Mouse (Mus musculus) gonadal fat pad, adult 2 months (tissue): ENCODE measurements around the gene Ezh1. TPM values are rescaled to one million over a fixed set of nuclear protein-coding genes. Genes with fewer than 3 reads are reported as not detected.

Experiments used
- DNase-seq: peaks from one replicate; pipeline ENCODE4 v3.0.0-alpha.2; 2012; ENCODE audit warnings: low read depth
- polyA plus RNA-seq: library from polyadenylated mRNA; depleted of rRNA; stranded (reverse); fragments of >200 nt; gene quantifications from 2 replicates; pipeline ENCODE4 v1.2.3, GENCODE M21; 2012

The Ezh1 gene
- polyA plus RNA-seq, 1 experiment: 46.5 TPM

DNA sequence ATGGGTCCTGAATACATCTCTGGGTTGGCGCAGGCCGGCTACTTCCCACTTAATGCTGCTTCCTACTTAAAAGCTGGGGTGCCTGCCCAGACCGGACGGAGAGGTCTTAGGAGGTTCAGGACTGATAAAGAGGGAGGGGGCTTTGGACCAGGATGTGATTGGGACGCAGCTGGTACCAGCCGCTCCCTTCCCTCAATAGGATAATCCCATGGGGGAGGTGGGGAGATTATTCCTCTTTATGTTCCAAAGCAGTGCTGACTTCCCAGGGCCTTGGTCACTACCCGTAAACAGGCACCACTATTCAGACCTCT is 20.4 kb upstream of the Ezh1 start:
- no peak for DNase-seq

DNA sequence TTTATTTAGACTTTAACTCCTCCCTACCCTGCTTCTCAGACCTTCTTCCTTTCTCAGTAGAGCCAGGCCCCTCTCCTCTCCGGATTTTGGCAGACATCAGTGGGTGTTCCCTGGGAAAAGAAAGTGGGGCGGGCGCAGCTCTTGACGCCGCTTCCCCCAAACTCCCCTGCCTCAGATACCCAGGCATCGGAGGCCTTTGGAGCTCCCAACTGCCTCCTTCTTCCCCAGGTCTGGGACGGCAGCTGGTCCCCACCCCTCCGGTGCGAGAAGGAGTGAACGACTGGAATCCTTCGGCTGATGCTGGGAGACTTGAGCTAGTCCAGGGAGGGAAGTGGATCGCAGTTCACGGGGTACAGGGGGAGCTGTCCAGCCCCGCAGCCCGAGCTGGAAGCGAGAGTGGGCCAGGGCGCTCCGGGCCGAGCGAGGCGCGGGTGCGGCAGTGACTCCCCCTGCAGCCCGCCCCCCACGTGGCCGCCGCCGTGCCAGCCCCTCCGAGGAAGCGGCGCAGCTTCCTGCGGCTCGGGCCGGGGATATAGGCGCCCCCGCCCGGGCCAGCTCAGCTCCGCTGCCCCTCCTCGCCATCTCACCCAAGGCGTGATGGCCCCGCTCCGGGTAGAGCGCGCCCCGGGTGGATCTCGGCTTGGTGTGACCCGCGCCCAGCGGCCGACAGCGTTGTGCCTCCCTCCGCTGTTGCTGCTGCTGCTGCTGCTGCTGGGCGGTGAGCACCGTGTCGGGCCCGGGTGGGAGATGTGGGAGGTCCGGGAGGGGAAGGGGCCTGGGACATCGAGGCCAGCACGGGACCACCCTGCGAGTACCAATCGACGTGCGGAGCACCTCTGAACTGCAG is 19.8 kb upstream of the Ezh1 start, which contains the start of gene Ramp2:
Ramp2 (plus strand) TSS at position 174 of the 847 bp plus-strand sequence.
- no peak for DNase-seq

DNA sequence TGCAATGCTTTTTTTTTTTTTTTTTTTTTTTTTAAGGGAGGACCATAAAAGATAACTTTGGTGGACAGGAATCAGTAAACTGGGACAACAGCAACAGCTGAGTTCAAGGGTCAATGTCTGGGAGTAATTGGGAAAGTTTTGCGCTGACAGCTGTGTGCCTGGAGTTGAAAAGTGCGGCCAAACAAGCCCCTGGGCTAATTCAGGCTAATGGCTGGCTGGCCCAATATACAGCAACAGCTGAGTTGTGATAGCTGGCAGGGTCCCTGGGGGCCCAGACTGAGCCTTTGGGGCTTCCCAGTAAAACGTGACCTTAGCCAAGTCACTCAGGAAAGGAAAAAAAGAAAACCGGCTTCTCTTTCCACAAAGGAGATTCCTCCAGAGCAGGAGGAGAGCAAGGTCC is 18.8 kb upstream of the Ezh1 start:
- DNase-seq: no peak

DNA sequence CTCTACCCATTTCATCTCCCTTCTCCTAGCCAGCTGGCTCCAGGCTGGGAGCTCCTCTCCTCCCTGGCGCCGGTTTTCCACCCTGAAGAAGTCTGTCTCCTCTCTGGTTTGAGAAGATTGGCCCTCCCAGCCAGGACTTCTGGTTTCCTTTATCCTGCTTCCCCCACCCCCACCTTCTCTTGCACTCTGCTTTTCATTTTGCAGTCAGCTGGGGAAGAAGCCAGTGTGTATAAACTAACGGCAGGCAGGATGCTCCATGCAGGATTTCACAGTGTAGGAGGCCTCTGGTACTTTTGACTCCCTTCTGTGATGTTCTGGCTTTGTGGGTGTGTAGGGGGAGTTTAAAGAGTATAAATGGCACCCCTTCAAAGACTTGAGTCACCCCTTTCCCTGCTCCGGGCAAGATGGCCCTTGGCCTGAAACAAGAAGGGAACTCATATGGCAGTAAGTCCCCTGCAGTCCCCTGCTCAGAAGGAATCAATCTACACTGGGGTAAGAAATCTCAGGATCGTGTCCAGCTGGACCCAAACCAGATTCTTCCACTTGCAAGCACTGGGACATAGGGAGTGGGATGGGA is 11.9 kb upstream of the Ezh1 start:
- DNase-seq: no peak

DNA sequence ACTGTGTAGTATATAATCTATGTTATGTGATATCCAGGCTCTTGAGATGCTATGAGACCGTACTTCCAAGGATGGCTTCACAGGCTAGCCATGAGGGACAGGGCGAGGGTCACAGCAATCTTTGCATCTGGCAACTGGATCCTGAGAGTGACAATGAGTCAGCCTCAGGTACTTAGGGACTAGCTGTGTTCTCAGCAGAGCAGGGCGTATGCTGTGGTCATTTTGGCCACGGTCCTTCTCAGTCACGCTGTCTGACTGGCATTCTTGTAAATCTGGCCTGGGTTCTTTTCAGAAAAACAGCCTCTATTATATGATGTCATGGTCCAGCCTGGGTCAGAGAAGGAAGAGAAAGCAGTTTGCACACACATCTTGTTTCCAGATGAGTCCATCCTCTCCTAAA is 10.5 kb upstream of the Ezh1 start:
- DNase-seq: no peak

DNA sequence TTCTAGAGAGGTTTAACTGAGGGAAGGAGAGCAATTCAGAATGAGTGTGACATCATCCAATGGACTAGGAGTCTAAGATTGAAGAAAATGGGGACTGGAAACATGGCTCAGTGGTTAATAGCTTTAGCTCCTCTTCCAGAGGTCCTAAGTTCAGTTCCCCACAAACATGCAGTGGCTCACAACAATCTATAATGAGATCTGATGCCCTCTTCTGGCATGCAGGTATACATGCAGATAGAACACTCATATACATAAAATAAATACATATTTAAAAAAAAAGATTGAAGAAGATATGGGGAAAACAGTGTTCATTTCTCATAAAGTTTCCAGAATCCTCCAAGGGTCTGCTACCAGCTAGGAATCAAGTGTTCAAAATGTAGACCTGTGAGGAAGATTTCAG is 9.2 kb upstream of the Ezh1 start:
- no peak for DNase-seq

DNA sequence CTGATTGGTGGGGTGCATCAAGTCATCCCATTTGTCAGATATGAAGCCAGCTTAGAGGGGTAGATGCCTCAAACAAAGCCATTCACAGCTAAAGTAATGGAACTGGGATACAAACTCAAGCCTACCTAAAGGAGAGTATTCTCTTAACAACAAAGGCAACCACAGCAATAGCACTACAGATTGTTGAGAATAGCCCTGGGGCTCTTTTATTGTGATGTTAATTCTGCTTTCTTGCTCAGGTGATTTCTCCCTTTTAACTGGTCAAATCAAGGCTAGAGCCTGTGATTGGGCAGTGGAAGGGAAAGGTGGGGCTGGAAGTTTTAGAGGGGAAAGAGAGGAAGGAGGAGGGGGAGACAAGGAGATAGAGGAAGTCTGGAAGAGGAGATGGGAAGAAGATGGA is 7.9 kb upstream of the Ezh1 start:
- DNase-seq: no peak

DNA sequence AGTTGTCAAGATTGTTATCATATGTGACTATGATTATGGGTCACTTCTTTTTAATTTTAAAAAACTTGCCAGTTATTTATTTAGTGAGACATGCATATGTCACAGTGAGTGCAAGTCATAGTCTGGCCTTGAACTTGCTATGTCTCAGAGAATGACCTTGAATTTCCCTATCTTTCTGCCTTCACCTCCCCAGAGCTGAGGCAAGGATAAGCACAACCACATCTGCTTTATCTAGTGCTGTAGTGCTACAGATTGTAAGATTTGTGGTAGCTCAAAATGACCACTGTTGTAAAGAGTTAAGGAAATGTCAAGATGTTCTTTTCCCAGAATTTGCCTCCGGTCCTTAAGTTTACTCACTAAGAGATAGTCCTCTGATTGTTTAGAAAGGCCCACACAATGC is 7.0 kb upstream of the Ezh1 start:
- DNase-seq: no peak

DNA sequence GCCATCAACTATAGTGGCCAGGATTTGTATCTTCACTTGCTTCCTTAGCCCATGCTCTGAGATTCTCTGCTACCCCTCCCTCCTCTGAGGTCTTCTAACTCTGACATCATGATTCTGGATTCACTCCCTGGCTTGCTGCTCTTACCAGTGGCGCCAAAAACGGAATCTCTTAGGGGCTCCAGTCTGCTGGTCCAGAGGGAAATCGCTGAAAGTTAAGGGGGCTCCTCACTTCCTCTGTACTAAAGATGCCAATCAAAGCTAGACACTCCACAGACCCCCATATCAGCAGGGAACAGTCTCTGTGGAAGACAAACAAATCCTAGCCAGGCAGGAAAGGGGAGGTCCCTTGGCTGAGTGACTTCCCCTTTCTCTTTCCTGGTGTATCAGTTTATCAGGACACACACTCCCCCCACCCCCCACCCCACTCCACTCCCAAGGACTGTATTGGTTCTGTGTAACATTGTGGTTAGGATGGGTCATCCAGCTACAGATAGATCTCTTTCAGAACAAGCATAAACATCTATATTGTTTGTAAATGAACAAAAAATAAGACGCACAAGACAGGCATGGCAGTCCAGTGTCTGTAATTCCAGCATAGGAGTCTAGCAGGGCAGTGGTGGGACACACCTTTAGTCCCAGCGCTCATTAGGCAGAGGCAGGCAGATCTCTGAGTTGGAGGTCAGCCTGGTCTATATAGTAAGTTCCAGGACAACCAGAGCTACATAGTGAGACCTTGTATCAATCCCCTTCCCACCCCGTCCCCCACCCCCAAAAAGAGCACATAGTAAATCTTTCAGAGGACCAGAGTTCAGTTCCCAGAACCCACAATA is 6.0 kb upstream of the Ezh1 start:
- DNase-seq: no peak

DNA sequence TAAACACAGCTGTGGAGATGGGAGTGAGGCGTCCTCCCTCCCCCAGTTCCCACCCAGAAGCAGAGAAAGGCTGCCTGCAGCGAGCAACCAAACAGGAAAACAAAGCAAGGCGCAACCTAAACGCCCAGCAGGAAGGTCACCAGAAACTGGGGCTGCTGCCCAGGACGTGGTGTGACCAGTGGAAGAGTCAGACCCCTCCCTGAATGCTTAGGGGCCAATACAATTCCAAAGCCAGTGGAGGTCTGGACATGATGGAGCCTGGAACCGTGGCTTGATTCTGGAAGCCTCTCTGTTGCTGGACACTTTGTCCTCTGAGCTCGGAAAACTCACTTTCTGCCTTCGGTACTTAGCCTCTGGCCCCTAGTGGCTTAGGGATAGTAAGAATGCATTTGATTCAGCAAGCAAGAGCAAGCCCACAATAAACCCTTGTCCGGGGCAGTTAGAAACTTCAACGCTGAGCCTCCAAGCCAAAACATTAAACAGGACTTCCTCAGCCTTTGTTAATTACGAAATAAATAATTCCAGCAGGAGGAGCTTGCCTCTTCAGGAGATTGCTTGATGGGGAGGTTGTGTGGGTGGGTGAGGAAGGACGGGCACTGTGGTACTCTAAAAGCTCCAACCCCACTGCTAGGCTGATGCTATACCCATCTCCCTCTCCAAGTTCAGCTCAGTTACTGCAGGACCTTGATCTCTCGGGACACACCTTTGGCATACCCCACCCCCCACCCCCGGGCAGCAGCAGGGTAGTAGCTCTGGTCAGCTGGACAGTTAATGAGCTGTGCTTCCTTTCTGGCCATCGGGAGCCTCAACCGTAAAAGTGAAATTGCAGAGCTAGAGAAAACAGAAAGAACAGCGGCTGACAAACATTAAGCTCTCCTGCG is 5.0 kb upstream of the Ezh1 start:
- DNase-seq: no peak

DNA sequence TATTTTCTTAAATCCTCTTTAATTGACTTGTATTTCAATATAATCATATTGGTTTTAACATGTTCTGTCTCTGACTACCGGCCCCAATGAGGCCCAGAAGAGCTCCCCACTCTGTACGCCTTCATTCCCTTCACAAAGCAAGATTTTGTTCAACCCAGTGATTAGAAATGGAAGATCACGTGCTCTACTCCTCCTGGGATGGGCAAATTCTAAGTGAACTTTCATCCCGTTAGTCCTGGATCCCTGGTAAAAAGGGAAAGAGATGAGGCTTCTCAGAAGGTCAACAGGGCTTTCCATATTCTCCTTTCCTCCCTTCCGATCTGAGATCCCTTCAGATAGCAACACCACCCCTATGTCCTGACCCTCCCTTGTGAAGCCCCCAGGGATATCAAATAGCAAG is 4.3 kb upstream of the Ezh1 start:
- DNase-seq: no peak

DNA sequence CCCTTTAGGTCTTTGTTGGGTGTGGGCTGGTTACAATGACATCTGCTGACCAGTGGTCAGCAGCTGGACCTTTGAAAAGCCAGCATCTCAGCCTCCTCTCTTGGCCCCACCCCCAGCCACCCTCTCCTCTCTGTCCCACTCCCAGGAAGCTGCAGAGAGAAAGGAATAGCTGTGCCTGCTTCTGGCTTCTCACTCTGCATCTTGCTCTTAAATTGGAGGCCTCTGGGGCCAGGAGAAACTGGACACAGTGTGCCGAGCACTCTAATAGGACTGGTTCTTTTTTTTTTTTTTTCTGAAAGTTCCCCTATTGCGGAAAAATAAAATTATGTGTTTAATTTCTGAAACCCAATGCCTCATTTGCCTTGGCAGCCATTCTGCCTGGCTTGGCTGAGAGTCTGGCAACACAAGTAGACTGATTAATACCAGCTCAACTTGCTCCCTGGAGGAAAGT is 3.8 kb upstream of the Ezh1 start:
- no peak for DNase-seq

DNA sequence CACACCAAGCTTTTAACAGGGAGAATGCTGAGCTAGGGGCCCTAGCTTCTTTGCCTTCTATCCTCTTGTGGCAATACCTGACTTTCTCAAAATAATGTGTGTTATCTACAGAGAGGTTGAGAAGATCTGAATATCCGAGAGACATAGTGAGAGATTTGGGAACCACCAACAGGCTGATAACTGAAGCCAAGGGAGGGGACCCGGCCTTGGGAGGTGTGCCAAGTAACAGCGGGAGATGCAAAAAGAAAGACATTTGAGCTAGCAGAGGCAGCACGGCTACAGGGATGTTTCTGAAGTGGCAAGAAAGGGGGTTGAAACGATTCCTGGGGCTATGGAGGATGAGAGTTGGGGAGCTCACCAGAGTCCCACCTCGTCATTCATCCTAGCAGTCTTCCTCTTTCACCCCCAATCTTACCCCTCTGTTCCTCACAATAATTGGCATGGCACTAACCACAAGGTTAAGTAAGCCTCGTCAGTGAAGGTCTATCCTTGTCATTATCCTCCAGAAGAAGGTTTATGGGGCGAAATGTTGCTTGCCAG is 3.2 kb upstream of the Ezh1 start:
- no peak for DNase-seq

DNA sequence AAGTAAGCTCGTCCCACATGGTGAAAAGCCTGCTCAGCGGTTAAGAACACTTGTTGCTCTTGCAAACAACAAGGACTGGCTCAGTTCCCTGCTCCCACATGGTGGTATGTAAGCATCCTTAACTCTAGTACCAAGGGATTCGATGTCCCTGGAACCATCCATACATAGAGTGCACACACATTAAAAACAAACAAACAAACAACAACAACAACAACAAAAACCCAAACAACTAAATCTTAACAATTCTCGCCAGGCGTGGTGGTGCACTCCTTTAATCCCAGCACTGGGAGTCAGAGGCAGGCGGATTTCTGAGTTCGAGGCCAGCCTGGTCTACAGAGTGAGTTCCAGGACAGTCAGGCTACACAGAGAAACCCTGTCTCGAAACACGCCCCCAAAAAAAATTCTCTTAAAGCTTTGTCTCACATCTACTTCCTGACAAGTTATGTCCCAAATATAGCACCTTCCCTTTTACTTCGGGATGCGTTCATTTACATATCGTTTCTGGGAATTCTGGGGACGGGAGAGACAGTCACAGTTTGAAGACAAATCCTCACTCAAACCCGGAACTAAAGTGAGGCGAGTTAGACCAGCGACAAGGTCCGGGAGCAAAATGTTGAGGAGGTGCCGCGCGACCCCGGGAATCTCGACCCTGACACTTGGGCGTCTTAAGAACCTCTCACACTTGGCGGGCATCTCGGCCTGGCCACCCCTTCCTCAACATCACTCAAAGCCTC is 765 bp downstream of the Ezh1 start:
- no peak for DNase-seq

DNA sequence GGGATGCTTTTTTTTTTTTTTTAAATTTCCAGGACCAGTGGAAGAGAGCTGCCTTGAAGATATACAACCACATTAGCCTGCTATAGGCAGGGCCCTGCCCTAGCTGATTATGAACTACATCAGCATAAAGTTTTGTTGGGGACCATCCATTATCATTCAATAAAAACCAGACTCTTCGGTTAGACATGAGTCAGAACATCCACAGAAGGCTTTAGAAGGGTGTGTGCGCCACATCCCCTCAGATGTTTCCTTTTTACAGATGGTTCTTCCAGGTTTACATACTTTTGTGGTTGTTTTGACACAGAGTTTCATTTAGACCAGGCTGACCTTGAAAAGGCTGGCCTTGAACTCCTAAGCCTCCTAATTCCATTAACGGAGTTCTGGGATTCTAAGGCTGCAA is 1.9 kb downstream of the Ezh1 start:
- DNase-seq: no peak

DNA sequence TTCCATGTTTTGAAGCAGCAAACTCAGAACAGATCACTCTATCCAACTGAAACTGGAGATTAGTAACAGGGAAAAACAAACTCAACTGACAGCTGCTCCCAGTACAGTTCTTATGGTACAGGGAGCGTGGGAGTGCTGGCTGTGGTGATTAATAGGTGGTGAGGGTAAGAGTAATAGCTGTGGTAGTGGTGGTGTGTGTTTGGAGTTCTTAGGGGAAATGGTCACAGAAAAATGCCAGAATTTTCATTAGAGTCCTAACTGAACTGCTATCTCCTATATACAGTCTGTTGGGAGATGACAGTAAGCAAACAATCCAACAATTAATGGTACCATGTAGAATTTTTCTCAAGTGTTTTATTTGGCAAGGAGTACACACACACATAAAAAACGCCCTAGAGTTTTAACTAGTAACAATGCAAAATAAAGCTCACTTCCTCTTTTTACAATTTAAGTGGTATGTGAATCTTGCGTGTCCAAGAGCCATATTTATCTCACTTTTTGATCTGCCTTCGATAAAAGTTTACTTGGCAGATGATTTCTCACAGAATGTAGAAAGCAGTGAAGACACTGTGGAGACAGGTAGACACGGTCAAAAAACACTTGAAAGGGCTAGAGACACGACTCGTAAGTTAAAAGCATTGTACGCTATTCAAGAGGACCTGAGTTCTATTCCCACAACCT is 4.8 kb downstream of the Ezh1 start:
- DNase-seq: no peak

DNA sequence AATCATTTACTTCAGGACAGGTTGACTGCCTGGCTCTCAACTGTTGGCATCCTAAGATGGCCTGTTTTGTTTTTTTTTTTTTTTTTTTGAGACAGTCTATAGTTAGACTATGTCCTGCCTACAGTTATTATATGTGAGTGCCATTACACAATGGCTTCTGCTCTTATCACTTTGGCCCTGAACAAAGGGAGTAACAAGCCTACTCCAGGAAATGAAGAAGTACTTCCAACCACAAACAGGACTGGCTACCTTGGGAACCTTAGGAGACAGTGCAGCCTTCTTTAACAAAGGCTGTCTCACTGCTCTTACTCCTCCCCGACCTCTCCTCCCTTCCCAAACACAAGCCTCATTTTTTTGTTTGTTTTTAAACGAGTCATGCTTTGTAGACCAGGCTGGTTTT is 5.4 kb downstream of the Ezh1 start:
- DNase-seq: no peak

DNA sequence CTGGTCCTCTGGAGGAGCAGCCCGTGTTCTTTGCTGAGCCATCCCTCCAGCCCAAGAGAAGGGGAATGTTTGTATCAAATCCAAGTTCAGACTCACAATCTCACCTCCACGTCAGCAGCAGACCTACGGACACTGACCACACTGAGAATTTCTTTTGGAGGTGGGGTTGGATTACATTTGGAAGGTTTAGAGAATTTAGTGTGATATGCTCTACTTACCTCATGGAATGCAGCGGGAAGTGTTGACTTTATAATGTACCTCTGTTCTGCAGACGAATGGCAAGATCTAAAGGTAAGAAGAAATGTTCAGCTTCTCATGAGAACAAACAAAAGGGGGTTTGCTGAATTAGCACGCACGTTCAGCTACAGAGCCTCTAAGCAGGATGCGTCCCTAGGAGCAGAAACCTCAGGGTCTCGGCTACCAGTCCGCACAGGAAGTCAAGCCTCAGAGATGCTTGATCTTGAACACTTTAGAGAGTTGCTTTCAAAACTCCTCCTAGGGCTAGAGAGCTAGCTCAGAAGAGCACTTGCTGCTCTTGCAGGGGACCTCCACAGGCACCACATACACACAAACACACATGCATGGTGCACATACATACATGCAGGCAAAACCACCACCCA is 7.7 kb downstream of the Ezh1 start:
- no peak for DNase-seq

DNA sequence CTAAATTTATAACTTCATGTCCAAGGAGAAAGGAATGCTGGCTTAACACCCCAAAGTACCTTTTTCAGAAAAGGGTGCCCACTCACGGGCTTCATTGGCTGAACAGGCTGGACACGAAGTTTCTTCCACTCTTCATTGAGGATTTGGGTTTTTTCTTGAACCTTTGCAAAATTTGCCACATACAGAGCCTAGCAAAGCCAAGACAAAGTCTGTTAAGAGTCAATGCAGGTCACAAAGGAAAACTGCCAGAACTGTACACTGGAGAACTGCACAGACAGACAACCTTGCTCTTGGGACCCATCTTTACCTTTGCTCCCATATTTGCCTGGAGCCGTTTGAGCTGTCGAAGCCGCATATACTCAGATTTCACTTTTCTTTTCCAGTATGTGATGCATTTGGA is 9.3 kb downstream of the Ezh1 start:
- no peak for DNase-seq

DNA sequence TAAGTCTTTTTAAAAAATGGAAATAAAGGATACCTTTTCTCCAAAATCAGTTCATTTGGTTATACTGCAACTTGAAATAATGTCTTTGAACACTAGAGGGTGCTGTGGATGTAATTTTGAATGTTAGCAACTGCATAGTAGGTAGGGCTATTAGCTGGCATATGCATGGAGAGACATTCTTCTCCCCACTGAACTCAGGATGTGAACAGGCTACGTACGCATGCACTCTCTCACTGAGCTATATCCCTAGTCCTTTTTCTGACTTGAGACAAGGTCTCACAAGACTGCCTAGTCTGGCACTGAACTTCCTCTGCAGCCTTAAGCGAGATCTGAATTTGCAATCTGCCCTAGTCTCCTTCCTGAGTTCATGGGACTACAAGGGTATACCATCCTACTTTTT is 14.3 kb downstream of the Ezh1 start:
- no peak for DNase-seq
